Mouse (Mus musculus) adipose tissue, adult 10 weeks (tissue): Measurements from ENCODE around the gene Scgb1b7. TPM values are rescaled to one million over a fixed set of nuclear protein-coding genes. Genes with fewer than 3 reads are reported as not detected.

Experiments
- polyA plus RNA-seq: library from polyadenylated mRNA; stranded (reverse); fragments of 350-450 nt; fragmentation: Illumina TruSeq; extraction: RNeasy Lipid Tissue Mini Kit (QIAGEN cat#74804); gene quantifications from one replicate; pipeline ENCODE4 v1.2.3, GENCODE M21; 2014; ENCODE audit warnings: low read depth, low replicate concordance

Gene Scgb1b7
- not detected for polyA plus RNA-seq

GRCm38 (mm10) chr7:31712365-31712764, at the start of gene Scgb1b7:
TSS of gene Scgb1b7 (plus strand) at chr7:31712665.

GRCm38 (mm10) chr7:31705657-31706056, 6.8 kb upstream of the Scgb1b7 start, which contains the start of gene Scgb2b7:
TSS of gene Scgb2b7 (minus strand) at chr7:31705757.

Other genes starting within 250 kb of the Scgb1b7 start
- gene Scgb2b7, start 6.9 kb upstream of the Scgb1b7 start, polyA plus RNA-seq: not detected